ENCODE assay signal across 26 mouse cellular contexts in genomic region chr1:22996665-22997064, GRCm38 (mm10).
"Had no signal": no experiment of that assay in that cellular context is flagged by ENCODE, and none has a peak within 500 bp of the region (broad histone marks: within the 10 kb centered on the region; RNA-seq: fewer than 3 reads in every experiment).

No protein-coding gene starts in this region.

- H3K4me2 ChIP-seq: heart, embryonic 12.5 days; hindbrain, embryonic 12.5 days; hindbrain, embryonic 14.5 days; intestine, embryonic 15.5 days; kidney, embryonic 15.5 days; limb, embryonic 12.5 days; liver, embryonic 12.5 days had no signal

- H3K9ac ChIP-seq: heart, embryonic 12.5 days; hindbrain, embryonic 12.5 days; hindbrain, embryonic 14.5 days; intestine, embryonic 15.5 days; kidney, embryonic 15.5 days; limb, embryonic 12.5 days; liver, embryonic 12.5 days; liver, embryonic 14.5 days had no signal

- H3K4me1 ChIP-seq: heart, embryonic 10.5 days; heart, embryonic 12.5 days; hindbrain, embryonic 10.5 days; hindbrain, embryonic 12.5 days; intestine, embryonic 15.5 days; kidney, embryonic 15.5 days; limb, embryonic 12.5 days; liver, embryonic 12.5 days had no signal

- H3K4me3 ChIP-seq: heart, embryonic 10.5 days; heart, embryonic 12.5 days; hindbrain, embryonic 10.5 days; hindbrain, embryonic 12.5 days; intestine, embryonic 15.5 days; kidney, embryonic 15.5 days; limb, embryonic 12.5 days; liver, embryonic 12.5 days had no signal

- H3K27me3 ChIP-seq: heart, embryonic 12.5 days; hindbrain, embryonic 12.5 days; intestine, embryonic 15.5 days; kidney, embryonic 15.5 days; limb, embryonic 12.5 days; liver, embryonic 12.5 days had no signal

- ATAC-seq: hindbrain, embryonic 16.5 days; inflammation-experienced regulatory T-cells, adult 6 months; intestine, embryonic 15.5 days; intestine, postnatal 0 days; liver, embryonic 12.5 days had no signal

- H3K36me3 ChIP-seq: heart, embryonic 10.5 days; heart, embryonic 12.5 days; hindbrain, embryonic 10.5 days; hindbrain, embryonic 12.5 days; intestine, embryonic 15.5 days; kidney, embryonic 15.5 days; limb, embryonic 12.5 days; liver, embryonic 12.5 days had no signal

- H3K9me3 ChIP-seq: heart, embryonic 10.5 days; heart, embryonic 12.5 days; hindbrain, embryonic 10.5 days; hindbrain, embryonic 12.5 days; intestine, embryonic 15.5 days; kidney, embryonic 15.5 days; limb, embryonic 12.5 days; liver, embryonic 12.5 days had no signal

- DNase-seq: gastrocnemius, postnatal 14 days; gastrocnemius, postnatal 36 days; heart, adult 18-20 months; heart, postnatal 10 days; heart, postnatal 4 days; kidney, adult 18-20 months; kidney, adult 8-10 months; kidney, postnatal 14 days; kidney, postnatal 36 days; layer of hippocampus, adult 9-11 months; layer of hippocampus, postnatal 36 days; left cerebral cortex, postnatal 4 days had no signal

- H3K27ac ChIP-seq: heart, embryonic 10.5 days; hindbrain, embryonic 10.5 days; hindbrain, embryonic 12.5 days; hindbrain, embryonic 14.5 days; intestine, embryonic 15.5 days; kidney, embryonic 15.5 days; kidney, postnatal 0 days; limb, embryonic 12.5 days; liver, embryonic 12.5 days; liver, embryonic 14.5 days had no signal
